Mouse (Mus musculus): ENCODE measurements at regions not wholly inside any gene's neighbourhood (a gene's known extent, or its start where the extent isn't known, plus 50 kb on each side); places are given as distances from the start of the nearest gene placed in this dataset.
A peak's percentile ranks its signal among the peaks of the same experiment; 100 is the strongest.
"Not testable (repeated sequence)": the region's sequence is repeated elsewhere in the genome, so short reads cannot be mapped to it uniquely, and the experiment has no call there.

DNA sequence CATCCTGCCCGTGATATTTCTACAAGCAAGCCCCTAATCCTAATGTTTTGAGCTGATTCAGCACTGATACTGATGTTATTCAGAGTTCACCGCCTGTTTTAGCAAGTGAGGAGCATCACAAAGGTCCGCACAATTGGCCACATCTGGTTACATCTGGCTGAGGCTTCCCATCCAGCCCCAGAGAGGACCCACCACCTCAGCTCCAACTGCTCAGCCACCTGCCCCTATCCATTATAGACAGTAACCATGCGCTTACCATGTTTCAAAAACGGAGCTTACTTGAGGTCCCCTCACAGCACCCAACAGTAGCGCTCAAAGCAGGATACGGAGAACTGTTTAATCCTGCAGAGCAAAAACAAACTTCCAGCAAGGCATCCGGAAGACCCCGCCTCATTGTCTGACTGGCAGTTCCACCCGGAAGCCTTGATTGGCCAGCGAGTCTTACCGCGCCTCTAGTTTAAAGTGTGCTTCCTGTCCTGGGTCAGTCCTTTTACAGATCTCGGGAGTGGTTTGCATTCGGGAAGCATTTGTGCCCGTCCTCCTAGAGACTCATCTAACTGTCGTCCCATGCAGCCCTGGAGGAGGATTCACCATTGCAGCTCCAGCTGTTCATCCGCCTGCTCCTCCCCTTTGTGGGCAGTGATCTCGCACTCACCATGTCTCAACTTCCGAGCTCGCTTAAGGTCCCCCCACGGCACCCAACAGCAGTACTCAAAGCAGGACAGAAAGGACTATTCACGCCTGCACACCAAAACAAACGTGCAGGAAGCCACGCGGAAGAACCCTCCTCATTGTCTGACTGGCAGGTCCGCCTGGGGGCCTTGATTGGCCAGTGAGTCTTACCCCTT is 69.9 kb upstream of the Zfp825 start:
- DNase-seq, result peak; percentile 78

DNA sequence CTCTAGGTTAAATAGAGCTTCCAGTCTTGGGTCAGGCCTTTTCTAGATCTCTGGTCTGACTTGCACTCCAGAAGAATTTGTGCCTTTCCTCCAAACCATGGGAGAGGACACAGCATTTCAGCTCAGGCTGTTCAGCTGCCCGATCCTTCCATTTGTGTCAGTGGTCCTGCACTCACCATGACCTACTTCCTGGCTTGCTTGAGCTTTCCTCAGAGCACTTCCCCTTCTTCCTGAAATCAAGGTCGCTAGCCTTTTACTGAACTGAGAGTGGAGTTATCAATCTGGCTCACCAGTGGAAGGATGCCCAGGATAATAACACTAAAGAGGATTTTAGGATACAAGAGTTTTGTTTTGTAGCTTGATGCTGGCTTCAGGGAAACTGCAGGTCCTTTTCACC is 70.5 kb upstream of the Zfp825 start:
- DNase-seq, result not testable (repeated sequence)

DNA sequence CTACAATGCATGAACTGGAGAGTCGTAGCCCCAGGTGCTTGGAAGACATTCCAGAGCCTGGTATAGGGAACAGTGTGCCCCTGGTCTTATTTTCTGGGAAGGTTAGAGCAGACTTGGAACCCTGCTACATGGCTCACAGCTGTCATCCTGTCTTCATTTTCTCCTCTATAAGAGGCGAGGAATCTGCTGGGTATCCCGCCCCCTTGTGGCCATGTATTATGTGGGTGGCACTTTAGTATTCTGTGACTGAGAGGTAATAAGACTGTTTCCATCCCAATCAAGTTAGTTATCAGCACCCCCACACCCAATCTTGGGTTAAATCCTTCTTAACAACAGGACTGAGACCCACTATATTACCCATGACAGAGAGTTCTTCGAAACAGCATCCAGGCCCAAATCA is 69.4 kb upstream of the Erap1 start:
- peak; percentile 6 for DNase-seq

Measured in kidney, adult 18-20 months (tissue).